Mouse (Mus musculus) MEL (cell line): ENCODE measurements around the gene Ctcf. TPM values are rescaled to one million over a fixed set of nuclear protein-coding genes. Genes with fewer than 3 reads are reported as not detected.

Experiments
- DNase-seq: peaks from one replicate; pipeline ENCODE4 v3.0.0; 2011; ENCODE audit warnings: low read depth, low spot score
- H3K27ac ChIP-seq: 2 replicates; pipeline ENCODE4 v1.5.1; 2012; ENCODE audit warnings: low read depth, mild to moderate bottlenecking, control low read depth, low read length, moderate library complexity; ENCODE audit not compliant: control insufficient read depth
- H3K27me3 ChIP-seq, 2 experiments: fragments of 150-350 bp in 1 of 2; sonication (generic) in 1 of 2; 2 replicates each; pipeline ENCODE4 v1.6.1; 2012; ENCODE audit warnings: low read length in 2 of 2, mild to moderate bottlenecking in 2 of 2, improper control_type of control experiment in 1 of 2, moderate library complexity in 1 of 2; ENCODE audit not compliant: insufficient read depth in 2 of 2, control insufficient read depth in 1 of 2
- H3K36me3 ChIP-seq, 2 experiments: 2 replicates each; pipeline ENCODE4 v1.6.1; 2012 to 2014; ENCODE audit warnings: low read length in 2 of 2, improper control_type of control experiment in 1 of 2, inconsistent platforms in 1 of 2, mild to moderate bottlenecking in 1 of 2; ENCODE audit not compliant: insufficient read depth in 2 of 2, control insufficient read depth in 1 of 2
- H3K4me1 ChIP-seq, 2 experiments: fragments of 150-350 bp in 1 of 2; sonication (generic) in 1 of 2; 2 replicates each; pipeline ENCODE4 v1.6.1; 2012; ENCODE audit warnings: low read length in 2 of 2, improper control_type of control experiment in 1 of 2, mild to moderate bottlenecking in 1 of 2; ENCODE audit not compliant: insufficient read depth in 2 of 2, control insufficient read depth in 1 of 2
- H3K4me3 ChIP-seq, 2 experiments: fragments of 150-350 bp in 1 of 2; sonication (generic) in 1 of 2; 2 replicates each; pipeline ENCODE4 v1.5.1; 2012; ENCODE audit warnings: low read depth in 2 of 2, low read length in 2 of 2, mild to moderate bottlenecking in 2 of 2, moderate library complexity in 2 of 2, control low read depth in 1 of 2, improper control_type of control experiment in 1 of 2; ENCODE audit not compliant: control insufficient read depth in 1 of 2, insufficient read depth in 1 of 2
- H3K79me2 ChIP-seq: 2 replicates; pipeline ENCODE4 v1.6.1; 2012; ENCODE audit warnings: mild to moderate bottlenecking, low read length, moderate library complexity; ENCODE audit not compliant: control insufficient read depth, poor library complexity, insufficient read depth
- H3K9ac ChIP-seq: 2 replicates; pipeline ENCODE4 v1.6.1; 2012; ENCODE audit warnings: low read depth, mild to moderate bottlenecking, control low read depth, low read length, moderate library complexity; ENCODE audit not compliant: control insufficient read depth, poor library complexity, severe bottlenecking
- H3K9me3 ChIP-seq: fragments of 150-350 bp; sonication (generic); replicated peaks from 2 replicates; pipeline ENCODE4 v1.6.1; 2012; ENCODE audit warnings: mild to moderate bottlenecking, low read length, improper control_type of control experiment, moderate library complexity; ENCODE audit not compliant: insufficient read depth
- ETS1 ChIP-seq: IDR thresholded peaks from 2 replicates; pipeline ENCODE4 v1.6.1; 2012; ENCODE audit warnings: low read depth, mild to moderate bottlenecking, inconsistent platforms, low read length, improper control_type of control experiment, moderate library complexity
- GABPA ChIP-seq: IDR thresholded peaks from 2 replicates; pipeline ENCODE4 v1.6.1; 2012; ENCODE audit warnings: low read depth, mild to moderate bottlenecking, inconsistent platforms, low read length, improper control_type of control experiment, moderate library complexity
- JUND ChIP-seq: IDR thresholded peaks from 2 replicates; pipeline ENCODE4 v1.6.1; 2011; ENCODE audit warnings: low read depth, mild to moderate bottlenecking, improper control_type of control experiment, low read length
- MAFK ChIP-seq: IDR thresholded peaks from 2 replicates; pipeline ENCODE4 v1.6.1; 2011; ENCODE audit warnings: low read depth, mild to moderate bottlenecking, low read length, improper control_type of control experiment, borderline replicate concordance
- MAZ ChIP-seq: IDR thresholded peaks from 2 replicates; pipeline ENCODE4 v1.6.1; 2012; ENCODE audit warnings: low read depth, mild to moderate bottlenecking, inconsistent platforms, low read length, improper control_type of control experiment
- MYC ChIP-seq: IDR thresholded peaks from 2 replicates; pipeline ENCODE4 v1.6.1; 2011; ENCODE audit warnings: low read depth, mild to moderate bottlenecking, low read length, improper control_type of control experiment, moderate library complexity
- NELFE ChIP-seq: IDR thresholded peaks from 2 replicates; pipeline ENCODE4 v1.6.1; 2011; ENCODE audit warnings: low read depth, low read length, improper control_type of control experiment
- NRF1 ChIP-seq: IDR thresholded peaks from 2 replicates; pipeline ENCODE4 v1.6.1; 2014; ENCODE audit warnings: low read depth, mild to moderate bottlenecking, inconsistent platforms, low read length, improper control_type of control experiment, moderate library complexity; ENCODE audit not compliant: poor library complexity, insufficient read depth, severe bottlenecking
- POLR2A ChIP-seq, 2 experiments: IDR thresholded peaks; 2 replicates each; pipeline ENCODE4 v1.6.1; 2011 to 2012; ENCODE audit warnings: low read length in 2 of 2, mild to moderate bottlenecking in 2 of 2, control low read depth in 1 of 2, improper control_type of control experiment in 1 of 2, low read depth in 1 of 2, moderate library complexity in 1 of 2; ENCODE audit not compliant: control insufficient read depth in 1 of 2, insufficient read depth in 1 of 2, poor library complexity in 1 of 2
- RCOR1 ChIP-seq: IDR thresholded peaks from 2 replicates; pipeline ENCODE4 v1.6.1; 2012; ENCODE audit warnings: low read depth, mild to moderate bottlenecking, inconsistent platforms, low read length, improper control_type of control experiment
- TAL1 ChIP-seq: IDR thresholded peaks from 2 replicates; pipeline ENCODE4 v1.6.1; 2012; ENCODE audit warnings: mild to moderate bottlenecking, inconsistent platforms, low read length, moderate library complexity, mixed read lengths
- UBTF ChIP-seq: IDR thresholded peaks from 2 replicates; pipeline ENCODE4 v1.6.1; 2012; ENCODE audit warnings: low read depth, mild to moderate bottlenecking, inconsistent platforms, low read length, improper control_type of control experiment, moderate library complexity, borderline replicate concordance; ENCODE audit not compliant: insufficient read depth
- USF2 ChIP-seq, 2 experiments: IDR thresholded peaks; 2 replicates each; pipeline ENCODE4 v1.6.1; 2011 to 2012; ENCODE audit warnings: improper control_type of control experiment in 2 of 2, low read length in 2 of 2, borderline replicate concordance in 1 of 2, inconsistent platforms in 1 of 2, low read depth in 1 of 2, mild to moderate bottlenecking in 1 of 2; ENCODE audit not compliant: insufficient read depth in 1 of 2
- polyA plus RNA-seq, 2 experiments: library from polyadenylated mRNA; stranded (reverse) in 1 of 2; unstranded in 1 of 2; fragments of >175 nt in 1 of 2; fragments of >200 nt in 1 of 2; gene quantifications; 2 replicates each; pipeline versions ENCODE4 v1.2.1 to v1.2.4; 2012; ENCODE audit warnings: low replicate concordance in 2 of 2, low read depth in 1 of 2; ENCODE audit not compliant: insufficient read length in 2 of 2, insufficient read depth in 1 of 2, missing spikeins in 1 of 2
- total RNA-seq: library from RNA; depleted of rRNA; stranded (reverse); fragments of 300-350 nt; gene quantifications from 2 replicates; pipeline ENCODE4 v1.2.3, GENCODE M21; 2012

The Ctcf gene
- total and polyA plus RNA-seq, 3 experiments, result 40.7 to 670 (median 87.1) TPM

DNA sequence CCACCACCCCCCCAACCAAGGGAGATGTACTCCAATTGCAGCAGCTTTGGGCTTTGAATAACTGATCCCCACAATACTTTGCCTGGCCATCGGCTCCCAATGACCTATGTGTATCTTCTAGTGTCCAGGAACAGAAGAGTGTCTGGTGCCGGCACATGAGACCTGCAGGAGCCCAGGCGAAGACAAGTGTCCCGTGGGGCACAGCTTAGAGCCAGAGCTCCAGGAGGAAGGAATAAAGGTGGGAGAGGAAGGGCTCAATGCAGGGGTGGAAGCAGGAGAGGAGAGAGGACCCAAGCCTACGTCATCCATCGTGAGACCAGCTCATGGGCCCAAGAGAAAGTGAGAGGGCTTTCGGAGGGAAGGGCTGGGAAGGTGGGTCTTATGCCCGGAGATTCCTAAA lies 72.3 kb downstream of the Ctcf start:
- peaks cover 14% of the 10 kb centered on the region for H3K79me2 ChIP-seq
- H3K9ac ChIP-seq, result no peak overlapping the region
- H3K27ac ChIP-seq, result no peak overlapping the region
- TF ChIP-seq NRF1 (no peak), UBTF (no peak), RCOR1 (no peak), GABPA (no peak), TAL1 (no peak), ETS1 (no peak), JUND (no peak)
- peaks cover 5 to 13% of the 10 kb centered on the region in 2 experiments; a peak in 3 of 4 replicates for H3K4me1 ChIP-seq
- no peaks in the 10 kb centered on the region for H3K9me3 ChIP-seq
- H3K27me3 ChIP-seq, result no peaks in the 10 kb centered on the region
- no peak overlapping the region for H3K4me3 ChIP-seq
- H3K36me3 ChIP-seq, result peaks cover 0 to 11% of the 10 kb centered on the region in 2 experiments; a peak in 2 of 4 replicates
- DNase-seq, result no peak

- Histone ChIP-seq H3K27me3 (no peaks in the 10 kb centered on the region), H3K27ac (no peak overlapping the region), H3K9ac (no peak overlapping the region), H3K9me3 (no peaks in the 10 kb centered on the region), H3K36me3 (peaks cover 0 to 11% of the 10 kb centered on the region in 2 experiments; a peak in 2 of 4 replicates), H3K4me3 (no peak overlapping the region), H3K4me1 (peaks cover 5 to 13% of the 10 kb centered on the region in 2 experiments; a peak in 3 of 4 replicates), H3K79me2 (peaks cover 14% of the 10 kb centered on the region)
- TF ChIP-seq POLR2A (IDR thresholded peaks at IDR 0.05; ENCODE audit: control insufficient read depth in 1 of 2, insufficient read depth in 1 of 2, low read depth in 1 of 2, low read length in 2 of 2, poor library complexity in 1 of 2), result no peak
- DNase-seq, result no peak
Observed at GRCm38 (mm10) chr8:105709317-105709716, 72.9 kb downstream of the Ctcf start.

GRCm38 (mm10) chr8:105712286-105712685 lies 75.9 kb downstream of the Ctcf start:
- Histone ChIP-seq H3K9ac (no peak overlapping the region), H3K27me3 (no peaks in the 10 kb centered on the region), H3K79me2 (peaks cover 6% of the 10 kb centered on the region), H3K36me3 (0 out of 4 replicates have a peak, but pooled peaks cover 0 to 2% of the 10 kb centered on the region in 2 experiments), H3K9me3 (no peaks in the 10 kb centered on the region), H3K27ac (no peak overlapping the region), H3K4me3 (no peak overlapping the region), H3K4me1 (peaks cover 0 to 4% of the 10 kb centered on the region in 2 experiments; a peak in 2 of 4 replicates)
- no peak for DNase-seq
- TF ChIP-seq MAFK (no peak), MYC (no peak), MAZ (no peak), NELFE (no peak), USF2 (IDR thresholded peaks at IDR 0.05; ENCODE audit: borderline replicate concordance in 1 of 2, insufficient read depth in 1 of 2, low read depth in 1 of 2, low read length in 2 of 2) (no peak), RCOR1 (no peak)
- TF ChIP-seq, all 39 proteins: peak for 0
